Mouse (Mus musculus): Measurements from ENCODE around the gene Farp1. TPM values are rescaled to one million over a fixed set of nuclear protein-coding genes. Genes with fewer than 3 reads are reported as not detected.

Farp1 gene
- total and polyA plus RNA-seq, 3 experiments, result 0.01 to 0.27 TPM; not detected in 1

DNA sequence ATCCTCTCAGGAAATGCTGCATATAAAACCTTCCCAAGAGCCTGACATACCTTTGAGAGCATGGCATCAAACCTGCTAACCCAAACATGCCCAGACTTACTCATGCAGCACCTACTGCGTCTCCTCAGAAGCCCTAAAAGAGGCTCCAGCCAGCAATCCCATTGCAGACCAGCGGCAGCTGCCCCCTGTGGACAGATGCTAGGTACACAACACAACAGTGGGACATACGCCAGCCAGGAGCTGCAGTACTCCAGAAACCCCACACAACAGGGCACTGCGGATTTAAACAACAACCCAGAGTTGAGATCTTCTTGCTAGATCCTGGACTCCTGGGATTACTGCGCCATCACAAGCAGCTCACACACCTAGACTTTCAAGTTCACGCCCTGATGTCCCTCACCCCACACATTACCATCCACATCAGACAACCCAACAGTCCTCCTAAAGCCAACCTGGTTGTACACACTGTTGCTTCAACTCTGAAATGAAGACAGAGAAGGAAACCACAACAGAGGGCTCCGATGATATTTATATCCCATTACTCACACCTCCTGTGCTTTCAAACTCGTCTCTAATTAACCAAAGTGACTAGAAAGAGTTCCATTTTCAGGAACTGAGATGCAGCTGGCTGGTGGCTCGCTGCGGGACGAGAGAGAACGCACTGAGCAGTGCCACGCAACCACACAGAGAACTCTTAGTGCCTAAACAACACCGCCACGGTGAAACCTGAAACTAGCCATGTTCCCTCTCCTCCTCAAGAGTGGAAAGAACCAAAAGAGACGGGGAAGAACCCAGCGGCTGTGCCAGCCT lies 289.7 kb downstream of the Farp1 start:
- H3K36me3 ChIP-seq (replicated peaks), result peaks cover 75% of the 10 kb centered on the region
- no peaks in the 10 kb centered on the region for H3K27me3 ChIP-seq (ENCODE audit: insufficient read depth, low read length)
- no peak for ATAC-seq (ENCODE audit: extremely low read depth, insufficient number of reproducible peaks, low FRiP score, poor library complexity, severe bottlenecking)
- DNase-seq (ENCODE audit: low spot score), result no peak
- peaks cover 21% of the 10 kb centered on the region for H3K4me1 ChIP-seq (ENCODE audit: insufficient read depth, low read depth, low read length)
- peaks cover 5% of the 10 kb centered on the region for H3K9me3 ChIP-seq (replicated peaks)
- TF ChIP-seq POLR2AphosphoS5 (IDR thresholded peaks at IDR 0.05; ENCODE audit: insufficient replicate concordance, low read depth, low read length) (no peak), TAL1 (conservative IDR thresholded peaks at IDR 0.05; ENCODE audit: low read depth, low read length) (no peak), GATA2 (IDR thresholded peaks at IDR 0.05; ENCODE audit: borderline replicate concordance, low read depth, low read length) (no peak), GATA1 (IDR thresholded peaks at IDR 0.05; ENCODE audit: borderline replicate concordance, low read length) (no peak), CTCF (IDR thresholded peaks at IDR 0.05; ENCODE audit: low read depth, low read length) (no peak)
- H3K4me3 ChIP-seq (ENCODE audit: low read depth, low read length), result no peak overlapping the region

DNA sequence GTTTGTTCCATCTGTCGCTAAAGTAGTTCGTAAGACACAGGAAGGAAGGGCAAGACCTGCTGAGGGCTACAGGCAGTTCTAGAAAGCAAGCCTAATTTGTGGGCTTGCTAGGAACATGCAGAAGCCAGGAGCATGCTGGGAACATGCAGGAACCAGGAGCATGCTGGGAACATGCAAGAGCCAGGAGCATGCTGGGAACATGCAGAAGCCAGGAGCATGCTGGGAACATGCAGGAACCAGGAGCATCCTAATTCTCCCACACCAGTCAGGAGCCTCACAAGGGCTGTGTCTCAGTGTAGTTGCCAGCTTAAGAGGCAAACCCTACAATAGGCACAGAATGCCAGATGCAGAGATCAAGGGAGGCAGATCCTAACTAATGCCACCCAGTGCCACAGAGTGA lies 291.4 kb downstream of the Farp1 start:
- no peaks in the 10 kb centered on the region for H3K27me3 ChIP-seq (ENCODE audit: insufficient read depth, low read length)
- no peak overlapping the region for H3K4me3 ChIP-seq (ENCODE audit: low read depth, low read length)
- ATAC-seq (ENCODE audit: extremely low read depth, insufficient number of reproducible peaks, low FRiP score, poor library complexity, severe bottlenecking), result no peak
- no peak for DNase-seq (ENCODE audit: low spot score)
- peaks cover 25% of the 10 kb centered on the region for H3K4me1 ChIP-seq (ENCODE audit: insufficient read depth, low read depth, low read length)
- no peak for TF ChIP-seq CTCF (IDR thresholded peaks at IDR 0.05; ENCODE audit: low read depth, low read length)
- peaks cover 87% of the 10 kb centered on the region for H3K36me3 ChIP-seq (replicated peaks)
- H3K9me3 ChIP-seq (replicated peaks), result 0 out of 2 replicates have a peak, but pooled peaks cover 2% of the 10 kb centered on the region

DNA sequence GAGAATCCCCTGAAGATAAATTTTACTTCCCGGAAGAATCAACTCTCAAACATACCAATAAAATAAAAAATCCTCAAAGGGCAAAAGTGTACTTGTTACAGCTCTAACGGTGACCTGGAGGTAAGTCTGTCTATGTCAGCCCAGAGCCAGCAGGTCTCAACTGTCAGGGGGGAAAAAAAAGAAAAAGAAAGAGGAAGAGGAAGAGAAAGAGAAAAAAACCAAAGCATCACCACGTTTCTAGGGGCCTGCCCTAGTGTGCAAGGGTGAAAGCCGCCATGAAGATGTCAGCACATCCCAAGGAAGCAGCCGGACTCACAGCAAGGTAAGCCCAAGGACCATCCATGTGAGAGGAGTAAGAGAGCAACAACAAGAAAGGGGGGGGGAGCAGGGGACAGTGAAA lies 293.9 kb downstream of the Farp1 start:
- H3K27me3 ChIP-seq (ENCODE audit: insufficient read depth, low read length), result no peaks in the 10 kb centered on the region
- no peaks in the 10 kb centered on the region for H3K9me3 ChIP-seq (replicated peaks)
- no peak for ATAC-seq (ENCODE audit: extremely low read depth, insufficient number of reproducible peaks, low FRiP score, poor library complexity, severe bottlenecking)
- no peak for DNase-seq (ENCODE audit: low spot score)
- peaks cover 85% of the 10 kb centered on the region for H3K36me3 ChIP-seq (replicated peaks)
- peaks cover 13% of the 10 kb centered on the region for H3K4me1 ChIP-seq (ENCODE audit: insufficient read depth, low read depth, low read length)
- H3K4me3 ChIP-seq (ENCODE audit: low read depth, low read length), result no peak overlapping the region
- TF ChIP-seq TAL1 (conservative IDR thresholded peaks at IDR 0.05; ENCODE audit: low read depth, low read length) (no peak), GATA2 (IDR thresholded peaks at IDR 0.05; ENCODE audit: borderline replicate concordance, low read depth, low read length) (no peak), CTCF (IDR thresholded peaks at IDR 0.05; ENCODE audit: low read depth, low read length) (no peak), POLR2AphosphoS5 (IDR thresholded peaks at IDR 0.05; ENCODE audit: insufficient replicate concordance, low read depth, low read length) (no peak), GATA1 (IDR thresholded peaks at IDR 0.05; ENCODE audit: borderline replicate concordance, low read length) (no peak)

- Histone ChIP-seq H3K4me3 (ENCODE audit: low read depth, low read length) (no peak overlapping the region), H3K4me1 (ENCODE audit: insufficient read depth, low read depth, low read length) (peaks cover 13% of the 10 kb centered on the region), H3K27me3 (ENCODE audit: insufficient read depth, low read length) (no peaks in the 10 kb centered on the region), H3K9me3 (replicated peaks) (no peaks in the 10 kb centered on the region), H3K36me3 (replicated peaks) (peaks cover 85% of the 10 kb centered on the region)
- no peak for DNase-seq (ENCODE audit: low spot score)
- no peak for ATAC-seq (ENCODE audit: extremely low read depth, insufficient number of reproducible peaks, low FRiP score, poor library complexity, severe bottlenecking)
- no peak for TF ChIP-seq TAL1 (conservative IDR thresholded peaks at IDR 0.05; ENCODE audit: low read depth, low read length)
These were observed 294.5 kb downstream of the Farp1 start for GRCm38 (mm10) chr14:121329401-121330089.

DNA sequence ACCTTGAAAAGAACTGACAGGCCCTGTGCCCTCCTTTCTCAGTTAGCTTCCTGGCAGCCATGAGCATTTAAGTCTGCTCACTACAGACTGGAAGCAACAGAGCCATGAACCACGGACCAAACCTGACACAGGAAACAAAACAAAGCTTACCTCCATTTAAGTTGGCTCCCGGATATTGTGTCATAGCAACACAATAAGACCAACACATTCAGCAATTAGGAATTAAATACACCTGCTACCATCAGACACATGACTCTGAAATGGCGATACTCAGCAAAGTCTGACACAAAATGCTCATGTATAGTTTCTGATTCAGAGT lies 295.0 kb downstream of the Farp1 start:
- peaks cover 13% of the 10 kb centered on the region for H3K4me1 ChIP-seq (ENCODE audit: insufficient read depth, low read depth, low read length)

More for the DNA sequence above, 295.0 kb downstream of the Farp1 start:
- Histone ChIP-seq H3K27me3 (ENCODE audit: insufficient read depth, low read length) (no peaks in the 10 kb centered on the region), H3K9me3 (replicated peaks) (no peaks in the 10 kb centered on the region), H3K4me3 (ENCODE audit: low read depth, low read length) (no peak overlapping the region), H3K36me3 (replicated peaks) (peaks cover 85% of the 10 kb centered on the region)
- ATAC-seq (ENCODE audit: extremely low read depth, insufficient number of reproducible peaks, low FRiP score, poor library complexity, severe bottlenecking) (no peak), DNase-seq (ENCODE audit: low spot score) (no peak)
- no peak for TF ChIP-seq CTCF (IDR thresholded peaks at IDR 0.05; ENCODE audit: low read depth, low read length)
- no peak for TF ChIP-seq GATA2 (IDR thresholded peaks at IDR 0.05; ENCODE audit: borderline replicate concordance, low read depth, low read length)
- TF ChIP-seq TAL1 (conservative IDR thresholded peaks at IDR 0.05; ENCODE audit: low read depth, low read length), result no peak
- no peak for TF ChIP-seq GATA1 (IDR thresholded peaks at IDR 0.05; ENCODE audit: borderline replicate concordance, low read length)
- TF ChIP-seq POLR2AphosphoS5 (IDR thresholded peaks at IDR 0.05; ENCODE audit: insufficient replicate concordance, low read depth, low read length), result no peak

Other genes starting within 250 kb of the Farp1 start
- gene Ipo5, start 124.0 kb upstream of the Farp1 start, total RNA-seq (2014; fragmentation: Nextera tagmentation), result 291 and 312 TPM in 2 replicates
- 270 and 276 TPM in 2 replicates for gene Ipo5, start 124.0 kb upstream of the Farp1 start, total RNA-seq (2017)
- 33.7 and 66.9 TPM in 2 replicates for gene Ipo5, start 124.0 kb upstream of the Farp1 start, polyA plus RNA-seq (2012)

All from G1E (cell line).